Mouse (Mus musculus): ENCODE results near the gene Tuba1c. TPM values are rescaled to one million over a fixed set of nuclear protein-coding genes. Genes with fewer than 3 reads are reported as not detected.

Gene Tuba1c
- total and polyA plus RNA-seq, 3 experiments = 178 to 390 (median 220) TPM

DNA sequence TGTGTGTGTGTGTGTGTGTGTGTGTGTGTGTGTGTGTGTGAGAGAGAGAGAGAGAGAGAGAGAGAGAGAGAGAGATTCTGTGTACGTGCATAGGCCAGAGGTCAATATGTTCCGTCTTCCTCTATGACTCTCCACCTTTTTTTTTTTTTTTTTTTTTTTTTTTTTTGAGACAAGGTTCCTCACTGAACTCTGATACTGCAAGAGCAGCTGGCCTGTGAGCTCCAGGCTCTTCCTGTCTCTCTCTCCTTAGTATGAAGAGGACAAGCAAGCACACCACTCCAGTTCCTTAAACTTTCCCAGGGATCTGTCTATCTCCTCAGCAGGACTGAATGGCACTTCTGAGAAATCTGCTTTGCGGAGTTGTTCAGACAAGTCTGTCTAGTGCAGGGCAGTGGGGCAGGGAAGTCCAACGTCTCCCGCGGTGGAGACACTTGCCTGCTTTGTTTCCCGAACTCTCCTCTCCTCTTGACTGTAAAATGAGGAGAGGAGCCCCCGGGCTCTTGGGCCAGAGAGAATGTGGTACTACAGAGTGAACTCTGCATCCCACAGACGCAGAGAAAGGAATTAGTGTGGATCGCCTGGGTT, 725 bp upstream of the Tuba1c start (continued):
- no peak for TF ChIP-seq NRF1 (IDR thresholded peaks at IDR 0.05; ENCODE audit: low read depth, low read length)
- TF ChIP-seq ELF1 (IDR thresholded peaks at IDR 0.05; ENCODE audit: low read depth, low read length) = peak; percentile 61; the same call in 1 of the 2 replicates
- TF ChIP-seq CTCF (conservative IDR thresholded peaks at IDR 0.05 in 1 of 2, IDR thresholded peaks at IDR 0.05 in 1 of 2; ENCODE audit: low read depth in 2 of 2, low read length in 2 of 2) = no peak
- TF ChIP-seq KAT2A (IDR thresholded peaks at IDR 0.05; ENCODE audit: insufficient replicate concordance, low read length) = no peak
- no peak for TF ChIP-seq RAD21 (IDR thresholded peaks at IDR 0.05; ENCODE audit: low read depth, low read length)
- no peak for TF ChIP-seq E2F4 (IDR thresholded peaks at IDR 0.05; ENCODE audit: insufficient replicate concordance, low read depth, low read length)
- no peak for TF ChIP-seq ZMIZ1 (IDR thresholded peaks at IDR 0.05; ENCODE audit: low read depth, low read length)
- TF ChIP-seq TBP (conservative IDR thresholded peaks at IDR 0.05; ENCODE audit: low read depth, low read length) = peak; percentile 61; the same call in 1 of the 2 replicates

DNA sequence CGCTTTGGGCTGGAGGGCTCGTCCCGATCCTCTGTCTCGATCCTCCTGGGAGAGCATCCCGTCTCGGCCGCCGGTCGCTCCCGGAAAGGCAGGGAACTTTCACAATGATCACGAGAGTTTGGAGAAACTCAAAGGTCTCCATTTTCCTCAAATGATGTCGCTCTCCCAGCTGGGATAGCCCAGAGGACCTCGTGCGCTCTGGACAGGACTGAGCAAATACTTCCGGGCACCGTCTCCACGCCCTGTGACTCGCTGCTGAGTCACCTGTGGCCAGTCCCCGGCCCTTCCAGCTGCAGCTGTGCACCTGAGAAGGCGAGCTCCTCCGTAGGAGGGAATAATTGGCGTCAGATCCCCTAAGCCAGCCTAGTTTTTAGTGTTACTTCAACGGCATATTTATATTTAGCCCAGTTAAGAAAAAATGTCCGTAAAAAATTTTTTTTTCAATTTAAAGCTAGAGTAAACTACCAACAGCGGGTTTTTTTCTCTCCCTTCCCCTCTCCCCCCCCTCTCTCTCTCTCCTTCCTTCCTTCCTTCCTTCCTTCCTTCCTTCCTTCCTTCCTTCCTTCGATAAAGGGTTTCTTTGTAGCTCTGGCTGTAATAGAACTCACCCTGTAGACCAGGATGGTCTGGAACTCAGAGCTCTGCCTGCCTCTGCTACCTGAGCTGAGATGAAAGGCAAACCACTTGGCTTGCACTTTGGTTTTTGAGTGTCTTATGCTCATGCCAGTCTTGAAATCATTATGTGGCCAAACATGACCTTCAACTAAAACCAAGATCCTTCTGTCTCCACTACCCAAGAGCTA, 1.1 kb downstream of the Tuba1c start:
- H3K27ac ChIP-seq (ENCODE audit: insufficient read depth, low read depth) = peak overlapping the region; percentile 84
- peaks cover 16 to 29% of the 10 kb centered on the region in 2 experiments for H3K36me3 ChIP-seq (replicated peaks in 1 of 2; ENCODE audit: control insufficient read depth in 1 of 2, insufficient read depth in 1 of 2, low read length in 1 of 2)
- peak overlapping the region; percentile 80 for H3K4me2 ChIP-seq (ENCODE audit: insufficient read depth, low read depth, poor library complexity, severe bottlenecking)
- DNase-seq (ENCODE audit: extremely low read depth) = peak; percentile 82
- dilution Hi-C loops (cut with MboI; ENCODE audit: extremely low pct_ligation_motif_present, extremely low pct_unique_long_range_greater_than_20kb, low sequenced_read_pairs) (no loop called here), in situ Hi-C loops (cut with MboI; ENCODE audit: low pct_ligation_motif_present, low pct_unique_long_range_greater_than_20kb, low sequenced_read_pairs) (no loop called here)
- H3K4me1 ChIP-seq (ENCODE audit: control insufficient read depth in 1 of 2, insufficient read depth in 2 of 2) = peaks cover 4 to 32% of the 10 kb centered on the region in 2 experiments; a peak in 3 of 4 replicates
- peaks cover 33% of the 10 kb centered on the region for H3K79me2 ChIP-seq (replicated peaks; ENCODE audit: control insufficient read depth, extremely low read depth, insufficient read depth, poor library complexity, severe bottlenecking)
- peak overlapping the region; percentile 78 for H3K9ac ChIP-seq (ENCODE audit: insufficient read depth, low read depth)
- no peaks in the 10 kb centered on the region for H3K27me3 ChIP-seq (replicated peaks)
- H3K9me3 ChIP-seq (replicated peaks; ENCODE audit: low read length) = no peaks in the 10 kb centered on the region
- H3K4me3 ChIP-seq (replicated peaks in 1 of 3; ENCODE audit: low read depth in 2 of 3, low read length in 2 of 3, poor library complexity in 1 of 3) = peak overlapping the region; percentile 69 to 91 (median 71)
- TF ChIP-seq ELF1 (IDR thresholded peaks at IDR 0.05; ENCODE audit: low read depth, low read length) = peak; percentile 80
- no peak for TF ChIP-seq GABPA (IDR thresholded peaks at IDR 0.05; ENCODE audit: insufficient replicate concordance, low read depth, low read length)
- TF ChIP-seq SIN3A (IDR thresholded peaks at IDR 0.05; ENCODE audit: low read length) = peak; percentile 96
- TF ChIP-seq UBTF (IDR thresholded peaks at IDR 0.05; ENCODE audit: low read depth, low read length) = no peak; the same call in 1 of the 2 replicates
- TF ChIP-seq NRF1 (IDR thresholded peaks at IDR 0.05; ENCODE audit: low read depth, low read length) = no peak
- peak; percentile 75 for TF ChIP-seq TCF12 (IDR thresholded peaks at IDR 0.05; ENCODE audit: low read depth, low read length)
- no peak for TF ChIP-seq KAT2A (IDR thresholded peaks at IDR 0.05; ENCODE audit: insufficient replicate concordance, low read length)
- TF ChIP-seq CHD2 (IDR thresholded peaks at IDR 0.05; ENCODE audit: low read length) = peak; percentile 60
- TF ChIP-seq ETS1 (conservative IDR thresholded peaks at IDR 0.05; ENCODE audit: low read depth, low read length) = peak; percentile 92
- TF ChIP-seq BHLHE40 (IDR thresholded peaks at IDR 0.05; ENCODE audit: low read depth, low read length) = peak; percentile 86
- peak; percentile 87 for TF ChIP-seq MYC (IDR thresholded peaks at IDR 0.05; ENCODE audit: low read depth, low read length)
- peak; percentile 95 for TF ChIP-seq MXI1 (IDR thresholded peaks at IDR 0.05; ENCODE audit: low read depth, low read length)
- TF ChIP-seq EP300 (IDR thresholded peaks at IDR 0.05; ENCODE audit: low read length) = peak; percentile 36
- peak; percentile 84; the same call in 1 of the 2 replicates for TF ChIP-seq CHD1 (IDR thresholded peaks at IDR 0.05; ENCODE audit: low read depth, low read length)
- no peak for TF ChIP-seq ZKSCAN1 (IDR thresholded peaks at IDR 0.05; ENCODE audit: borderline replicate concordance, low read depth, low read length)
- no peak for TF ChIP-seq ZMIZ1 (IDR thresholded peaks at IDR 0.05; ENCODE audit: low read depth, low read length)
- TF ChIP-seq HCFC1 (IDR thresholded peaks at IDR 0.05; ENCODE audit: low read depth, low read length) = no peak
- no peak for TF ChIP-seq USF1 (IDR thresholded peaks at IDR 0.05; ENCODE audit: low read depth, low read length)
- TF ChIP-seq NELFE (IDR thresholded peaks at IDR 0.05; ENCODE audit: low read depth, low read length) = no peak
- TF ChIP-seq PAX5 (IDR thresholded peaks at IDR 0.05; ENCODE audit: low read length) = no peak
- TF ChIP-seq MEF2A (IDR thresholded peaks at IDR 0.05; ENCODE audit: borderline replicate concordance, low read depth, low read length) = no peak
- TF ChIP-seq MAX (IDR thresholded peaks at IDR 0.05; ENCODE audit: low read length) = peak; percentile 93
- no peak for TF ChIP-seq CTCF (conservative IDR thresholded peaks at IDR 0.05 in 1 of 2, IDR thresholded peaks at IDR 0.05 in 1 of 2; ENCODE audit: low read depth in 2 of 2, low read length in 2 of 2)
- TF ChIP-seq POLR2AphosphoS2 (IDR thresholded peaks at IDR 0.05; ENCODE audit: low read depth, low read length) = no peak
- peak; percentile 35; the same call in 1 of the 2 replicates for TF ChIP-seq ZNF384 (IDR thresholded peaks at IDR 0.05; ENCODE audit: low read depth, low read length)
- no peak for TF ChIP-seq TBP (conservative IDR thresholded peaks at IDR 0.05; ENCODE audit: low read depth, low read length)
- no peak for TF ChIP-seq JUND (conservative IDR thresholded peaks at IDR 0.05; ENCODE audit: low read depth, low read length)
- TF ChIP-seq MAFK (IDR thresholded peaks at IDR 0.05; ENCODE audit: insufficient replicate concordance, low read length) = peak; percentile 66; the same call in 1 of the 2 replicates
- no peak for TF ChIP-seq JUN (IDR thresholded peaks at IDR 0.05; ENCODE audit: insufficient read depth, low read depth, low read length)
- TF ChIP-seq SMC3 (IDR thresholded peaks at IDR 0.05; ENCODE audit: low read depth, low read length) = no peak
- no peak for TF ChIP-seq RCOR1 (conservative IDR thresholded peaks at IDR 0.05; ENCODE audit: low read depth, low read length)

Measured in CH12.LX (cell line).